Mouse (Mus musculus) lung, postnatal 0 days (tissue): ENCODE measurements at regions not wholly inside any gene's neighbourhood (a gene's known extent, or its start where the extent isn't known, plus 50 kb on each side); places are given as distances from the start of the nearest gene placed in this dataset.

ENCODE experiments used
- ATAC-seq: fragments of 200-750 bp; cut with Nextera tagmentation; 2 replicates; pipeline ENCODE4 v1.8.0; 2017; ENCODE audit warnings: moderate library complexity
- DNase-seq: peaks from one replicate; pipeline ENCODE4 v3.0.0-alpha.2; 2016; ENCODE audit warnings: low spot score
- H3K27ac ChIP-seq: fragments of 300-500 bp; sonication (generic); 2 replicates; pipeline ENCODE4 v1.5.1; 2014; ENCODE audit warnings: antibody characterized with exemption, mild to moderate bottlenecking, low read length, mixed read lengths
- H3K27me3 ChIP-seq: fragments of 300-500 bp; sonication (generic); replicated peaks from 2 replicates; pipeline ENCODE4 v1.6.1; 2014; ENCODE audit warnings: low read length, mixed read lengths; ENCODE audit not compliant: insufficient read depth
- H3K36me3 ChIP-seq: fragments of 300-500 bp; sonication (generic); 2 replicates; pipeline ENCODE4 v1.6.1; 2014; ENCODE audit warnings: low read length, mixed read lengths; ENCODE audit not compliant: insufficient read depth
- H3K4me1 ChIP-seq: fragments of 300-500 bp; sonication (generic); 2 replicates; pipeline ENCODE4 v1.6.1; 2014; ENCODE audit warnings: antibody characterized with exemption, low read depth, low read length, mixed read lengths; ENCODE audit not compliant: insufficient read depth
- H3K4me2 ChIP-seq: fragments of 300-500 bp; sonication (generic); replicated peaks from 2 replicates; pipeline ENCODE4 v1.6.1; 2014; ENCODE audit warnings: low read depth, mild to moderate bottlenecking, low read length, moderate library complexity, mixed read lengths
- H3K4me3 ChIP-seq: fragments of 300-500 bp; sonication (generic); 2 replicates; pipeline ENCODE4 v1.5.1; 2014; ENCODE audit warnings: low read depth, low read length
- H3K9ac ChIP-seq: fragments of 300-500 bp; sonication (generic); replicated peaks from 2 replicates; pipeline ENCODE4 v1.6.1; 2014; ENCODE audit warnings: low read depth, mild to moderate bottlenecking
- H3K9me3 ChIP-seq: fragments of 300-500 bp; sonication (generic); 2 replicates; pipeline ENCODE4 v1.6.1; 2016; ENCODE audit warnings: low read length, mixed read lengths
- CTCF ChIP-seq: IDR thresholded peaks from 2 replicates; pipeline ENCODE4 v1.5.1; 2016; ENCODE audit warnings: antibody characterized with exemption, mild to moderate bottlenecking
- EP300 ChIP-seq: IDR thresholded peaks from 2 replicates; pipeline ENCODE4 v1.6.1; 2016; ENCODE audit warnings: antibody characterized with exemption, mild to moderate bottlenecking, control low read depth
- WGBS: fragments of 180-500 bp; shearing (Covaris S2); extraction: QIAGEN DNeasy Blood & Tissue Kit; methylation state at CpG from one replicate; pipeline ENCODE4 v1.1.7; 2014; 5-methylcytosine and 5-hydroxymethylcytosine counted together

GRCm38 (mm10) chr8:127936792-127937435 lies 421.5 kb upstream of the Nrp1 start:
- H3K36me3 ChIP-seq: no peaks in the 10 kb centered on the region
- TF ChIP-seq CTCF: no peak
- no peak for TF ChIP-seq EP300
- 91% methylated on average over 6 of the region's 6 CpGs for WGBS
- H3K27ac ChIP-seq: no peak overlapping the region
- no peaks in the 10 kb centered on the region for H3K4me1 ChIP-seq
- no peak overlapping the region for H3K9ac ChIP-seq
- no peaks in the 10 kb centered on the region for H3K9me3 ChIP-seq
- ATAC-seq (no peak), DNase-seq (no peak)
- no peak overlapping the region for H3K4me3 ChIP-seq
- no peaks in the 10 kb centered on the region for H3K27me3 ChIP-seq
- no peak overlapping the region for H3K4me2 ChIP-seq

- TF ChIP-seq EP300 (no peak), CTCF (no peak)
- ATAC-seq (no peak), DNase-seq (no peak)
- no peak overlapping the region for H3K9ac ChIP-seq
- WGBS: 41% methylated on average over 7 of the region's 7 CpGs
- H3K4me2 ChIP-seq: no peak overlapping the region
- H3K4me1 ChIP-seq: no peaks in the 10 kb centered on the region
- no peaks in the 10 kb centered on the region for H3K27me3 ChIP-seq
- no peak overlapping the region for H3K27ac ChIP-seq
- H3K9me3 ChIP-seq: no peaks in the 10 kb centered on the region
- H3K4me3 ChIP-seq: no peak overlapping the region
- H3K36me3 ChIP-seq: no peaks in the 10 kb centered on the region
Measured at GRCm38 (mm10) chr8:127939284-127939985, 419.0 kb upstream of the Nrp1 start.

GRCm38 (mm10) chr8:127939986-127940359 lies 418.4 kb upstream of the Nrp1 start:
- Histone ChIP-seq H3K4me2 (no peak overlapping the region), H3K27ac (no peak overlapping the region), H3K27me3 (no peaks in the 10 kb centered on the region), H3K4me1 (no peaks in the 10 kb centered on the region), H3K4me3 (no peak overlapping the region), H3K9ac (no peak overlapping the region), H3K36me3 (no peaks in the 10 kb centered on the region), H3K9me3 (no peaks in the 10 kb centered on the region)
- no peak for ATAC-seq
- WGBS: 65% methylated on average over 5 of the region's 5 CpGs
- no peak for DNase-seq
- TF ChIP-seq CTCF: no peak

GRCm38 (mm10) chr8:127942319-127942718 lies 416.1 kb upstream of the Nrp1 start:
- no peak for ATAC-seq
- H3K27me3 ChIP-seq: no peaks in the 10 kb centered on the region
- TF ChIP-seq CTCF: no peak
- no peak for TF ChIP-seq EP300

GRCm38 (mm10) chr8:127944955-127945498 lies 413.4 kb upstream of the Nrp1 start:
- H3K4me3 ChIP-seq: no peak overlapping the region

More at GRCm38 (mm10) chr8:127942319-127942718, 416.1 kb upstream of the Nrp1 start:
- Histone ChIP-seq H3K9ac (no peak overlapping the region), H3K9me3 (no peaks in the 10 kb centered on the region), H3K36me3 (no peaks in the 10 kb centered on the region), H3K4me1 (no peaks in the 10 kb centered on the region), H3K27ac (no peak overlapping the region), H3K4me3 (no peak overlapping the region), H3K4me2 (no peak overlapping the region)
- DNase-seq: no peak

GRCm38 (mm10) chr8:127957571-127957970 lies 400.8 kb upstream of the Nrp1 start:
- no peaks in the 10 kb centered on the region for H3K36me3 ChIP-seq
- no peak for ATAC-seq
- H3K27ac ChIP-seq: no peak overlapping the region
- H3K27me3 ChIP-seq: no peaks in the 10 kb centered on the region
- no peak overlapping the region for H3K4me3 ChIP-seq
- H3K9ac ChIP-seq: no peak overlapping the region
- no peaks in the 10 kb centered on the region for H3K4me1 ChIP-seq
- WGBS: 81% methylated on average over 1 of the region's 1 CpGs
- no peak overlapping the region for H3K4me2 ChIP-seq
- TF ChIP-seq CTCF (no peak), EP300 (no peak)
- H3K9me3 ChIP-seq: no peaks in the 10 kb centered on the region
- DNase-seq: no peak

More at GRCm38 (mm10) chr8:127944955-127945498, 413.4 kb upstream of the Nrp1 start:
- no peaks in the 10 kb centered on the region for H3K9me3 ChIP-seq
- TF ChIP-seq CTCF (no peak), EP300 (no peak)
- ATAC-seq (no peak), DNase-seq (no peak)
- no peaks in the 10 kb centered on the region for H3K36me3 ChIP-seq
- H3K4me2 ChIP-seq: no peak overlapping the region
- H3K9ac ChIP-seq: no peak overlapping the region
- H3K27me3 ChIP-seq: no peaks in the 10 kb centered on the region
- H3K4me1 ChIP-seq: no peaks in the 10 kb centered on the region
- H3K27ac ChIP-seq: no peak overlapping the region
